Mouse (Mus musculus): ENCODE data around the gene Cd80. TPM values are rescaled to one million over a fixed set of nuclear protein-coding genes. Genes with fewer than 3 reads are reported as not detected.

Cd80 gene
- total and polyA plus RNA-seq, 3 experiments, result 3.0 to 77.0 (median 5.3) TPM

DNA sequence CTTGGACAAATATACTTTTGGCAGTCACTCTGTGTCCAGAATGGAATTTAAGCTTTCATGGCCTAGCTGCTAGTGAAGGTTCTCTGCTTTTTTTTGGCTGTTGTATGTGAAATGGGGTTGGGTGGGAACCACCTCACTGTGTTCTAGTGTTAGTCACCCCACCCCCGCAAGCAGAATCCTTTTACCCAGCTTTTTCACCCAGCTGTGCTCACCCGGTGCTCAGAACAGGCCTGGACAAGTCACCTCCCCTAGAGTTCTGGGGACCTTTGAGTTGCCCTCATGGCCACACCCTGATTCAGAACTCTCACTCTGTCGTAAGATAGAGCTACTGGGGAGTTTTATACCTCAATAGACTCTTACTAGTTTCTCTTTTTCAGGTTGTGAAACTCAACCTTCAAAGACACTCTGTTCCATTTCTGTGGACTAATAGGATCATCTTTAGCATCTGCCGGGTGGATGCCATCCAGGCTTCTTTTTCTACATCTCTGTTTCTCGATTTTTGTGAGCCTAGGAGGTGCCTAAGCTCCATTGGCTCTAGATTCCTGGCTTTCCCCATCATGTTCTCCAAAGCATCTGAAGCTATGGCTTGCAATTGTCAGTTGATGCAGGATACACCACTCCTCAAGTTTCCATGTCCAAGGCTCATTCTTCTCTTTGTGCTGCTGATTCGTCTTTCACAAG is 3.4 kb downstream of the Cd80 start:
- no peak for TF ChIP-seq CTCF (IDR thresholded peaks at IDR 0.05; ENCODE audit: low read depth, low read length)
- TF ChIP-seq POLR2AphosphoS5 (IDR thresholded peaks at IDR 0.05; ENCODE audit: insufficient replicate concordance, low read depth, low read length), result no peak
- no peak for TF ChIP-seq GATA2 (IDR thresholded peaks at IDR 0.05; ENCODE audit: borderline replicate concordance, low read depth, low read length)
- no peak for TF ChIP-seq GATA1 (IDR thresholded peaks at IDR 0.05; ENCODE audit: borderline replicate concordance, low read length)
- no peak for TF ChIP-seq TAL1 (conservative IDR thresholded peaks at IDR 0.05; ENCODE audit: low read depth, low read length)
- Histone ChIP-seq H3K27me3 (ENCODE audit: insufficient read depth, low read length) (0 out of 2 replicates have a peak, but pooled peaks cover 2% of the 10 kb centered on the region), H3K4me1 (ENCODE audit: insufficient read depth, low read depth, low read length) (peaks cover 76% of the 10 kb centered on the region), H3K36me3 (replicated peaks) (no peaks in the 10 kb centered on the region), H3K4me3 (ENCODE audit: low read depth, low read length) (peak overlapping the region; percentile 49; the same call in 1 of the 2 replicates), H3K9me3 (replicated peaks) (no peaks in the 10 kb centered on the region)
- ATAC-seq (ENCODE audit: extremely low read depth, insufficient number of reproducible peaks, low FRiP score, poor library complexity, severe bottlenecking) (peak; percentile 61; the same call in 1 of the 2 replicates), DNase-seq (ENCODE audit: low spot score) (peak; percentile 47)

DNA sequence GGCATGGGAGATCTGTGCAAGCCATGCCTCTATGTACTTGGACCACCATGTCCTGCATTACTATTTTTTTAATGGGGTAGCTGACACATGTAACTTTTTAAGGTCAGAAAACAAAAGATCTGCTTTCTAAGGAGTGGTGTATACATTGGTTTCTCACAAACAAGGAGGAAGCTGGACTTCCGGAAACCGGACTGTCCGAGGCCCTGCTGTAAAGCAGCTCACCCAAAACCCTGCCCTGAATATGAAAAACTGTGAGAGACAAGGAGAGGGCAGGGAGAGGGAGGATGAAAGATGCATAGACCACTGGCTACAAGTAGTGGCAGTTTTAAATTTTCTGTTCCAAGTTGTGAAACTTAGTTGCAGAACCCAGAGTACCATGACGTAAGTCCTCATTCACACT is 4.6 kb downstream of the Cd80 start:
- Histone ChIP-seq H3K9me3 (replicated peaks) (no peaks in the 10 kb centered on the region), H3K4me1 (ENCODE audit: insufficient read depth, low read depth, low read length) (peaks cover 64% of the 10 kb centered on the region), H3K36me3 (replicated peaks) (no peaks in the 10 kb centered on the region), H3K27me3 (ENCODE audit: insufficient read depth, low read length) (0 out of 2 replicates have a peak, but pooled peaks cover 2% of the 10 kb centered on the region), H3K4me3 (ENCODE audit: low read depth, low read length) (peak overlapping the region; percentile 31; the same call in 1 of the 2 replicates)
- ATAC-seq (ENCODE audit: extremely low read depth, insufficient number of reproducible peaks, low FRiP score, poor library complexity, severe bottlenecking) (no peak), DNase-seq (ENCODE audit: low spot score) (no peak)
- TF ChIP-seq POLR2AphosphoS5 (IDR thresholded peaks at IDR 0.05; ENCODE audit: insufficient replicate concordance, low read depth, low read length) (no peak), GATA1 (IDR thresholded peaks at IDR 0.05; ENCODE audit: borderline replicate concordance, low read length) (no peak), TAL1 (conservative IDR thresholded peaks at IDR 0.05; ENCODE audit: low read depth, low read length) (no peak), CTCF (IDR thresholded peaks at IDR 0.05; ENCODE audit: low read depth, low read length) (no peak), GATA2 (IDR thresholded peaks at IDR 0.05; ENCODE audit: borderline replicate concordance, low read depth, low read length) (no peak)

DNA sequence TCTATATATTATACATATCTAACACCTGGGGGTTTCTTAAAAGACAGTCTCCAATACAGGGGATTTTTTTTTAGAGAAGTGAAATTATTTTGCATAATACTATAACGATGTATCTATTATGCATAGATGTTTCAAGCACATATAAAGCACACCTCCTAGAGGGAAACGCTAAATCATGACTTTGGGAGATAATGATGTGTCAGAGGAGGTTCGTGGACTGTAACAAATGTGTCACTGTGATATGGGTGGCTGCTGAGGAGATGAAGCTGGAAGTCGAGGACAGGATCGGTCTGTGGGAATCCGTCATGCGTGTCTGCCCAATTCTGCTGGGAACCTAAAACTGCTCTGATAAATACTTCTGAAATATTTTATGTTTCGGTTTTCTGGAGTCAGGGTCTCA is 6.4 kb downstream of the Cd80 start:
- H3K27me3 ChIP-seq (ENCODE audit: insufficient read depth, low read length), result 0 out of 2 replicates have a peak, but pooled peaks cover 2% of the 10 kb centered on the region
- peaks cover 4% of the 10 kb centered on the region for H3K36me3 ChIP-seq (replicated peaks)
- H3K4me1 ChIP-seq (ENCODE audit: insufficient read depth, low read depth, low read length), result peaks cover 60% of the 10 kb centered on the region
- TF ChIP-seq TAL1 (conservative IDR thresholded peaks at IDR 0.05; ENCODE audit: low read depth, low read length), result no peak
- TF ChIP-seq GATA2 (IDR thresholded peaks at IDR 0.05; ENCODE audit: borderline replicate concordance, low read depth, low read length), result no peak
- no peak for TF ChIP-seq CTCF (IDR thresholded peaks at IDR 0.05; ENCODE audit: low read depth, low read length)
- TF ChIP-seq GATA1 (IDR thresholded peaks at IDR 0.05; ENCODE audit: borderline replicate concordance, low read length), result no peak
- no peak for TF ChIP-seq POLR2AphosphoS5 (IDR thresholded peaks at IDR 0.05; ENCODE audit: insufficient replicate concordance, low read depth, low read length)
- H3K9me3 ChIP-seq (replicated peaks), result no peaks in the 10 kb centered on the region
- no peak overlapping the region for H3K4me3 ChIP-seq (ENCODE audit: low read depth, low read length)
- ATAC-seq (ENCODE audit: extremely low read depth, insufficient number of reproducible peaks, low FRiP score, poor library complexity, severe bottlenecking), result no peak
- no peak for DNase-seq (ENCODE audit: low spot score)

DNA sequence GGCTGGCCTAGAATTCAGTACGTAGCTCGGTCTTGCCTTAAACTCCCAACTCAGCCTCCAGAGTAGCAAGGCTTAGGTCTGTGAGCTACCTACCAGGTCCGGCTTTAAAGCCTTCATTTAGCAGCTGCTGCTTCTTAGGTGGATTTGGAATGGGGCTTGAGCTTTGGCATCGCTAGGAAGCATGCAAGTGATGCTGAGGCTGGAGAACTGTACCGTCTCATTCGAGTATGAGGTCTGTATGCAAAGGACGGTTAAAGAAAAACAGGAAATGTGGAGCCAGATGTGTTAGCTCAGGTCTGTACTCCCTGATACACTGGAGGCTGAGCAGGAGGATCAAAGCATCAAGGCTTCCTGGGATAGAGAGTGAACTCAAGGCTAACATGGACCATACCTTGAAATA is 6.8 kb downstream of the Cd80 start:
- TF ChIP-seq GATA1 (IDR thresholded peaks at IDR 0.05; ENCODE audit: borderline replicate concordance, low read length), result no peak
- Histone ChIP-seq H3K27me3 (ENCODE audit: insufficient read depth, low read length) (0 out of 2 replicates have a peak, but pooled peaks cover 2% of the 10 kb centered on the region), H3K9me3 (replicated peaks) (no peaks in the 10 kb centered on the region), H3K4me3 (ENCODE audit: low read depth, low read length) (no peak overlapping the region), H3K36me3 (replicated peaks) (peaks cover 4% of the 10 kb centered on the region), H3K4me1 (ENCODE audit: insufficient read depth, low read depth, low read length) (peaks cover 60% of the 10 kb centered on the region)
- ATAC-seq (ENCODE audit: extremely low read depth, insufficient number of reproducible peaks, low FRiP score, poor library complexity, severe bottlenecking) (no peak), DNase-seq (ENCODE audit: low spot score) (no peak)

DNA sequence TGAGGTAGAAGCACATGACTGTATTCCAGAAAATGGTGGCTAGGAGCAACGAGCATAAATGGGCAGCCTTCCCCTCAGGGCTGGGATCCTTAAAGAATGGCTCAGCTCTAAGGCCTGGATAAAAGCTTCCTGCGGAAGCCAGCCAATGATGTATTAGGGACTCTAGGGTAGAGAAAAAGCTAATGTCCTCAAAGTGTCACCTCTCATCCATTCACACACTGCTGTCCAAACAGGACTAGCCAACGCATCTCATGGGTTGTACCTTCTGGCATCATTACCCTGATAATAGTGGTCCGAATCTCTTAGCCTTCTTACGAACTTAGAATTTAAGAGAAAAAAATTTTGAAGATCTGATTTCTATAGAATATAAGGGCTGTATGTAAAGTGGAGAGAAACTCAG is 7.9 kb downstream of the Cd80 start:
- DNase-seq (ENCODE audit: low spot score) (no peak), ATAC-seq (ENCODE audit: extremely low read depth, insufficient number of reproducible peaks, low FRiP score, poor library complexity, severe bottlenecking) (no peak)
- Histone ChIP-seq H3K4me3 (ENCODE audit: low read depth, low read length) (no peak overlapping the region), H3K9me3 (replicated peaks) (no peaks in the 10 kb centered on the region), H3K4me1 (ENCODE audit: insufficient read depth, low read depth, low read length) (peaks cover 60% of the 10 kb centered on the region), H3K27me3 (ENCODE audit: insufficient read depth, low read length) (0 out of 2 replicates have a peak, but pooled peaks cover 2% of the 10 kb centered on the region), H3K36me3 (replicated peaks) (peaks cover 4% of the 10 kb centered on the region)
- TF ChIP-seq GATA1 (IDR thresholded peaks at IDR 0.05; ENCODE audit: borderline replicate concordance, low read length), result no peak
- no peak for TF ChIP-seq POLR2AphosphoS5 (IDR thresholded peaks at IDR 0.05; ENCODE audit: insufficient replicate concordance, low read depth, low read length)
- no peak for TF ChIP-seq CTCF (IDR thresholded peaks at IDR 0.05; ENCODE audit: low read depth, low read length)
- no peak for TF ChIP-seq TAL1 (conservative IDR thresholded peaks at IDR 0.05; ENCODE audit: low read depth, low read length)
- TF ChIP-seq GATA2 (IDR thresholded peaks at IDR 0.05; ENCODE audit: borderline replicate concordance, low read depth, low read length), result no peak

DNA sequence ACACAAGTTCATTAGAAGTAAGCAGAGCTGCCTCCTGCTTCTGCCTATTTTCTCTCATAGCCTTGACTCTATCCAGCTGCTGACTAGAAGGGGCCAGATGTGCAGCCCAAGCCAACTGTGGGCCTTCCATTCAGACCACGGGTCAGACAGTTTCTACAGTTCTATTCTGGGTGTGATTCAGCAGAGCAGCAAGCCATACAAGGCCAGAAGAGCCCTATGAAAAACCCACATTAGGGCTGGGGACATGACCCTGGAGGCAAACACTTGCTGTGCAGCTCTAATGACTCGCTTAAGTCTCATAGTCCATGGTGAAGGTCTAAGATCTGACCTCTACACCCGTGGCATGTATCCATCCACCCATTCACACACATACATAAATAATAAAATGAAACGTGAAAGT is 10.7 kb downstream of the Cd80 start:
- TF ChIP-seq GATA1 (IDR thresholded peaks at IDR 0.05; ENCODE audit: borderline replicate concordance, low read length) (no peak), CTCF (IDR thresholded peaks at IDR 0.05; ENCODE audit: low read depth, low read length) (no peak), TAL1 (conservative IDR thresholded peaks at IDR 0.05; ENCODE audit: low read depth, low read length) (no peak), GATA2 (IDR thresholded peaks at IDR 0.05; ENCODE audit: borderline replicate concordance, low read depth, low read length) (no peak), POLR2AphosphoS5 (IDR thresholded peaks at IDR 0.05; ENCODE audit: insufficient replicate concordance, low read depth, low read length) (no peak)
- Histone ChIP-seq H3K4me3 (ENCODE audit: low read depth, low read length) (no peak overlapping the region), H3K27me3 (ENCODE audit: insufficient read depth, low read length) (0 out of 2 replicates have a peak, but pooled peaks cover 2% of the 10 kb centered on the region), H3K4me1 (ENCODE audit: insufficient read depth, low read depth, low read length) (peaks cover 73% of the 10 kb centered on the region), H3K36me3 (replicated peaks) (peaks cover 10% of the 10 kb centered on the region), H3K9me3 (replicated peaks) (no peaks in the 10 kb centered on the region)
- ATAC-seq (ENCODE audit: extremely low read depth, insufficient number of reproducible peaks, low FRiP score, poor library complexity, severe bottlenecking), result no peak
- DNase-seq (ENCODE audit: low spot score), result no peak

All from G1E (cell line).